Mouse (Mus musculus): ENCODE measurements around the gene Twsg1. TPM values are rescaled to one million over a fixed set of nuclear protein-coding genes. Genes with fewer than 3 reads are reported as not detected.

Gene Twsg1
- 64.7 TPM for polyA plus RNA-seq (2014; fragmentation: Illumina TruSeq; extraction: RNeasy Lipid Tissue Mini Kit (QIAGEN cat#74804); ENCODE audit: insufficient read depth, low read depth, low replicate concordance)

DNA sequence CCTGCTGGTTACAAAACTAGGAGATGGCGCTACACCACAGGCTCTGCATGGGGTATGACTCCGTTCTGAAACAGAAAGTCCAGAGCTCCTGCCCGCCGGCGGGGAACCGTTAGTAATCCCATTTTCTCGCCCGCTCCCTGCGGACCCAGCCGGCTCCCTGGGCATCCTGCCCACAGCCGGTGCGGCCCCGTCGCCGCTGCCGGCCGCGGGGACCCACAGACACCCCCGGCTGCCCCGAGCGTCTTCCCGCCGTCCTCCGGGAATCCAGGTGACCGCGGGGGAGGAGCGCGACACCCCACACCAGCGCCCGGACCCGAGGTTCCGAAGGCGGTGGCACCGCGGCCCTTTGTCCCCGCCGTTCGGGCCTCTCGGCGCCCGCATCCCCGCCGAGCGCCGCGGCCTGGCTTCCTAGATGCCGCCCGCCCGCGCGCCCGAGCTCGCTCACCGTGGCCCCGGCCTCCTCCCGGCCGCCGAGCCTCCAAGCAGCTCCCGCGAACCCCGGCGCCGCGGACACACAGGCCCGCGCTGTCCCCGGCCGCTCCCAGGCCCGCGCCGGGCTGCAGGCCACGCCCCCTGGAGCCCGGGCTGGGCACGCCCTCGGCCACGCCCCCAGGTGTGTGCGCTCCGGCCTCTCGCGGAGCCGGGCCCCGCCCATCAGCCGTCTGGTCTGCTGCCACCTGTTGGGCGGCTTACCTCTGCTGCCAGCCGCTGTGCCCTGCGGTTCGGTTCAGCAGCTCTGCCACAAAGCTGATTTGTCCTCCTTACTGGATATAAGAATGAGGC lies at the start of gene Twsg1:
Twsg1 (minus strand) TSS at position 605 of the 783 bp plus-strand sequence.

DNA sequence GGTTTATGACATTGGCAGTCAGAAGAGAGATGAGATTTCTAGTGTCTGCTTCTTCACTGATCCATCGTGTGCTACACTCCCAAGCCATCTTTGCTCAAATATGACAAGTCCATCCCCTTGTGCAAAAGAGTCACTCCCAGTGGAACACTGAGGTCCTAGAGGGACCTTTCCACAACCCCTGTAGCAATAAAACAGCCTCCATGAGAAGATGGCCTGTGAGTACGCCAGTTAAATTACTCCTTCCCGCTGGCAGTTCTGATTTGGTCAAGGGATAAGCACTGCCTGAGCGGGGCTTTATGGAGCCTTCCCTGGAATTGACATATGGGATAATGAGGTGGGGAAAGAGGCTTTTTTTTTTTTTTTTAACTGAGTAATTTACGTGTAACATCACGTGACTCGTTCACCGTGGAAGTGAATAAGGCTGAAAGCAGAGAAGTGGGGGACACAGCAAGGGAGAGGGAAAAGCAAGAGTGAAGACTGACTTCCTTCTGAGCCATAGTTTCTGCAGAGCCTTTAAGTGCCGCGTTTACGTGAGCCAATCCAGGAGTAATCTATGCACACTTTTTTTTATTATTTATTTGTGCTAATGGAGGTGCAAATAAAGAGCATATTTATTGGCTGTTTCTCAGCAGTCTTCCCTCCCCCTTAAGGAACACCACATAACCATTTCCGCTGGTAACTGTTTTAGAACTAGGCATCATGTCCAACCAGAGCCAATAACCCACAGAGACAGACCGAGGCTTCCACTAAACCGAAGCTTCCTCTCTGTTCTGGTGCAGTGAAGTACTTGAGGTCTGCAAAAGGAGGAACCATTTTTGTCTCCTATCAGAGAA lies 65.1 kb downstream of the Twsg1 start, which contains the start of gene Ralbp1:
Ralbp1 (minus strand) TSS at position 102 of the 833 bp plus-strand sequence.

Other genes starting within 250 kb of the Twsg1 start
- 25.5 TPM for gene Rab31, start 178.5 kb downstream of the Twsg1 start, polyA plus RNA-seq (2014; fragmentation: Illumina TruSeq; extraction: RNeasy Lipid Tissue Mini Kit (QIAGEN cat#74804); ENCODE audit: insufficient read depth, low read depth, low replicate concordance)
- gene Ppp4r1, start 168.7 kb downstream of the Twsg1 start, polyA plus RNA-seq (2014; fragmentation: Illumina TruSeq; extraction: RNeasy Lipid Tissue Mini Kit (QIAGEN cat#74804); ENCODE audit: insufficient read depth, low read depth, low replicate concordance) = 22.6 TPM
- 44.4 TPM for gene Ralbp1, start 65.4 kb downstream of the Twsg1 start, polyA plus RNA-seq (2014; fragmentation: Illumina TruSeq; extraction: RNeasy Lipid Tissue Mini Kit (QIAGEN cat#74804); ENCODE audit: insufficient read depth, low read depth, low replicate concordance)
- 4.8 TPM for gene Ankrd12, start 125.9 kb upstream of the Twsg1 start, polyA plus RNA-seq (2014; fragmentation: Illumina TruSeq; extraction: RNeasy Lipid Tissue Mini Kit (QIAGEN cat#74804); ENCODE audit: insufficient read depth, low read depth, low replicate concordance)
- 174 TPM for gene Ndufv2, start 150.3 kb upstream of the Twsg1 start, polyA plus RNA-seq (2014; fragmentation: Illumina TruSeq; extraction: RNeasy Lipid Tissue Mini Kit (QIAGEN cat#74804); ENCODE audit: insufficient read depth, low read depth, low replicate concordance)
- 23.8 TPM for gene Washc1, start 160.3 kb upstream of the Twsg1 start, polyA plus RNA-seq (2014; fragmentation: Illumina TruSeq; extraction: RNeasy Lipid Tissue Mini Kit (QIAGEN cat#74804); ENCODE audit: insufficient read depth, low read depth, low replicate concordance)
- 1.5 TPM for gene Ddx11, start 172.3 kb upstream of the Twsg1 start, polyA plus RNA-seq (2014; fragmentation: Illumina TruSeq; extraction: RNeasy Lipid Tissue Mini Kit (QIAGEN cat#74804); ENCODE audit: insufficient read depth, low read depth, low replicate concordance)

Measured in lung, adult 10 weeks (tissue).